Mouse (Mus musculus): ENCODE measurements around the gene Gm13889. TPM values are rescaled to one million over a fixed set of nuclear protein-coding genes. Genes with fewer than 3 reads are reported as not detected.

The Gm13889 gene
- polyA plus RNA-seq, 1 experiment from 2014 or later = 0.60 TPM

GRCm38 (mm10) chr2:93975526-93976435, 18.8 kb upstream of the Gm13889 start:
- Histone ChIP-seq H3K4me1 (peaks cover 25% of the 10 kb centered on the region), H3K4me3 (peak overlapping the region; percentile 57), H3K36me3 (peaks cover 22% of the 10 kb centered on the region), H3K27me3 (ENCODE audit: low read depth, poor library complexity, severe bottlenecking) (no peaks in the 10 kb centered on the region), H3K9me3 (replicated peaks) (no peaks in the 10 kb centered on the region), H3K27ac (peak overlapping the region; percentile 83)
- DNase-seq (ENCODE audit: low spot score) = peak; percentile 46
- WGBS = 18% methylated on average over 21 of the region's 21 CpGs

- 52% methylated on average over 7 of the region's 7 CpGs for WGBS
- DNase-seq (ENCODE audit: low spot score) = peak; percentile 49
- Histone ChIP-seq H3K27ac (peak overlapping the region; percentile 83; the same call in 1 of the 2 replicates), H3K36me3 (peaks cover 14% of the 10 kb centered on the region), H3K9me3 (replicated peaks) (no peaks in the 10 kb centered on the region), H3K4me3 (no peak overlapping the region), H3K4me1 (peaks cover 25% of the 10 kb centered on the region), H3K27me3 (ENCODE audit: low read depth, poor library complexity, severe bottlenecking) (no peaks in the 10 kb centered on the region)
Measured at GRCm38 (mm10) chr2:93975041-93975440, 18.0 kb upstream of the Gm13889 start.

GRCm38 (mm10) chr2:93971647-93972046, 14.6 kb upstream of the Gm13889 start:
- Histone ChIP-seq H3K4me1 (peaks cover 19% of the 10 kb centered on the region), H3K27ac (no peak overlapping the region), H3K27me3 (ENCODE audit: low read depth, poor library complexity, severe bottlenecking) (no peaks in the 10 kb centered on the region), H3K36me3 (no peaks in the 10 kb centered on the region), H3K4me3 (no peak overlapping the region), H3K9me3 (replicated peaks) (no peaks in the 10 kb centered on the region)
- WGBS = 67% methylated on average over 3 of the region's 3 CpGs
- DNase-seq (ENCODE audit: low spot score) = no peak

GRCm38 (mm10) chr2:93964494-93965160, 7.6 kb upstream of the Gm13889 start:
- DNase-seq (ENCODE audit: low spot score) = no peak
- 68% methylated on average over 7 of the region's 7 CpGs for WGBS
- Histone ChIP-seq H3K4me3 (no peak overlapping the region), H3K27me3 (ENCODE audit: low read depth, poor library complexity, severe bottlenecking) (peaks cover 13% of the 10 kb centered on the region), H3K36me3 (no peaks in the 10 kb centered on the region), H3K9me3 (replicated peaks) (no peaks in the 10 kb centered on the region), H3K27ac (no peak overlapping the region), H3K4me1 (no peaks in the 10 kb centered on the region)

- WGBS = 57% methylated on average over 1 of the region's 1 CpGs
- H3K4me1 ChIP-seq = no peaks in the 10 kb centered on the region
- no peak for DNase-seq (ENCODE audit: low spot score)
Measured at GRCm38 (mm10) chr2:93963802-93964201, 6.8 kb upstream of the Gm13889 start.

GRCm38 (mm10) chr2:93961716-93962115, 4.7 kb upstream of the Gm13889 start:
- H3K4me3 ChIP-seq = no peak overlapping the region
- H3K36me3 ChIP-seq = no peaks in the 10 kb centered on the region
- H3K27me3 ChIP-seq (ENCODE audit: low read depth, poor library complexity, severe bottlenecking) = peaks cover 42% of the 10 kb centered on the region
- H3K4me1 ChIP-seq = peaks cover 9% of the 10 kb centered on the region
- WGBS = 73% methylated on average over 8 of the region's 8 CpGs
- no peaks in the 10 kb centered on the region for H3K9me3 ChIP-seq (replicated peaks)
- no peak for DNase-seq (ENCODE audit: low spot score)
- no peak overlapping the region for H3K27ac ChIP-seq

More at GRCm38 (mm10) chr2:93963802-93964201, 6.8 kb upstream of the Gm13889 start:
- Histone ChIP-seq H3K27ac (no peak overlapping the region), H3K9me3 (replicated peaks) (no peaks in the 10 kb centered on the region), H3K4me3 (no peak overlapping the region), H3K36me3 (no peaks in the 10 kb centered on the region), H3K27me3 (ENCODE audit: low read depth, poor library complexity, severe bottlenecking) (peaks cover 22% of the 10 kb centered on the region)

GRCm38 (mm10) chr2:93959346-93959745, 2.3 kb upstream of the Gm13889 start:
- H3K27me3 ChIP-seq (ENCODE audit: low read depth, poor library complexity, severe bottlenecking) = peaks cover 66% of the 10 kb centered on the region
- no peaks in the 10 kb centered on the region for H3K36me3 ChIP-seq
- no peak overlapping the region for H3K27ac ChIP-seq

GRCm38 (mm10) chr2:93958216-93958615, 1.2 kb upstream of the Gm13889 start:
- H3K27ac ChIP-seq = no peak overlapping the region
- no peak overlapping the region for H3K4me3 ChIP-seq
- no peak for DNase-seq (ENCODE audit: low spot score)
- peaks cover 77% of the 10 kb centered on the region for H3K27me3 ChIP-seq (ENCODE audit: low read depth, poor library complexity, severe bottlenecking)
- H3K36me3 ChIP-seq = no peaks in the 10 kb centered on the region
- H3K9me3 ChIP-seq (replicated peaks) = no peaks in the 10 kb centered on the region
- 67% methylated on average over 3 of the region's 3 CpGs for WGBS
- peaks cover 30% of the 10 kb centered on the region for H3K4me1 ChIP-seq

More at GRCm38 (mm10) chr2:93959346-93959745, 2.3 kb upstream of the Gm13889 start:
- Histone ChIP-seq H3K9me3 (replicated peaks) (no peaks in the 10 kb centered on the region), H3K4me3 (no peak overlapping the region), H3K4me1 (peaks cover 30% of the 10 kb centered on the region)
- 76% methylated on average over 8 of the region's 8 CpGs for WGBS
- DNase-seq (ENCODE audit: low spot score) = no peak

GRCm38 (mm10) chr2:93957785-93958175, 779 bp upstream of the Gm13889 start:
- DNase-seq (ENCODE audit: low spot score) = no peak
- Histone ChIP-seq H3K4me3 (no peak overlapping the region), H3K27me3 (ENCODE audit: low read depth, poor library complexity, severe bottlenecking) (peaks cover 82% of the 10 kb centered on the region), H3K9me3 (replicated peaks) (no peaks in the 10 kb centered on the region), H3K36me3 (no peaks in the 10 kb centered on the region), H3K4me1 (peaks cover 30% of the 10 kb centered on the region), H3K27ac (no peak overlapping the region)
- WGBS = 46% methylated on average over 8 of the region's 8 CpGs

- WGBS = under 1% methylated on average over 44 of the region's 44 CpGs
- peak overlapping the region; percentile 64 for H3K4me3 ChIP-seq
- no peaks in the 10 kb centered on the region for H3K9me3 ChIP-seq (replicated peaks)
- peak overlapping the region; percentile 59 for H3K27ac ChIP-seq
- no peaks in the 10 kb centered on the region for H3K36me3 ChIP-seq
- peak; percentile 77 for DNase-seq (ENCODE audit: low spot score)
- peaks cover 96% of the 10 kb centered on the region for H3K27me3 ChIP-seq (ENCODE audit: low read depth, poor library complexity, severe bottlenecking)
- H3K4me1 ChIP-seq = peaks cover 30% of the 10 kb centered on the region
Measured at GRCm38 (mm10) chr2:93956331-93956801, 635 bp downstream of the Gm13889 start.

- under 1% methylated on average over 31 of the region's 31 CpGs for WGBS
- H3K9me3 ChIP-seq (replicated peaks) = no peaks in the 10 kb centered on the region
- peaks cover 92% of the 10 kb centered on the region for H3K27me3 ChIP-seq (ENCODE audit: low read depth, poor library complexity, severe bottlenecking)
- H3K36me3 ChIP-seq = no peaks in the 10 kb centered on the region
- no peak for DNase-seq (ENCODE audit: low spot score)
- H3K4me1 ChIP-seq = peaks cover 30% of the 10 kb centered on the region
- H3K4me3 ChIP-seq = peak overlapping the region; percentile 64
- peak overlapping the region; percentile 59 for H3K27ac ChIP-seq
Measured at GRCm38 (mm10) chr2:93955886-93956285, 1.1 kb downstream of the Gm13889 start.

GRCm38 (mm10) chr2:93954781-93955578, 2.0 kb downstream of the Gm13889 start:
- WGBS = 2% methylated on average over 32 of the region's 32 CpGs
- peak; percentile 43 for DNase-seq (ENCODE audit: low spot score)

More at GRCm38 (mm10) chr2:93954781-93955578, 2.0 kb downstream of the Gm13889 start:
- peaks cover 30% of the 10 kb centered on the region for H3K4me1 ChIP-seq
- peaks cover 84% of the 10 kb centered on the region for H3K27me3 ChIP-seq (ENCODE audit: low read depth, poor library complexity, severe bottlenecking)
- H3K27ac ChIP-seq = no peak overlapping the region
- H3K36me3 ChIP-seq = no peaks in the 10 kb centered on the region
- H3K9me3 ChIP-seq (replicated peaks) = no peaks in the 10 kb centered on the region
- H3K4me3 ChIP-seq = peak overlapping the region; percentile 64
